Mouse (Mus musculus) heart, postnatal 25 days (tissue): ENCODE data around the gene Tysnd1. TPM values are rescaled to one million over a fixed set of nuclear protein-coding genes. Genes with fewer than 3 reads are reported as not detected.

ENCODE experiments used
- DNase-seq: peaks from one replicate; pipeline ENCODE4 v3.0.0; 2022; ENCODE audit warnings: low spot score
- intact Hi-C: fragments of 180-260 bp; cut with DNase I; formaldehyde crosslinking; loops from one replicate; pipeline ENCODE4 v1.15.1; 2025
- total RNA-seq, 2 experiments: library from RNA; stranded (reverse); gene quantifications; 2 replicates each; pipeline ENCODE4 v1.2.3; 2021

Tysnd1 gene
- total RNA-seq, 2 experiments from 2014 or later, result 22.5 to 22.9 TPM

GRCm38 (mm10) chr10:61730171-61730570 lies 34.9 kb downstream of the Tysnd1 start:
- intact Hi-C loops, result no loop called here
- no peak for DNase-seq

GRCm38 (mm10) chr10:61734377-61734776 lies 39.1 kb downstream of the Tysnd1 start:
- intact Hi-C loops, result no loop called here
- no peak for DNase-seq

- DNase-seq, result no peak
- intact Hi-C loops, result no loop called here
Measured at GRCm38 (mm10) chr10:61736671-61737078, 41.4 kb downstream of the Tysnd1 start.

GRCm38 (mm10) chr10:61737537-61737936 lies 42.2 kb downstream of the Tysnd1 start:
- no peak for DNase-seq
- intact Hi-C loops, result no loop called here

- no peak for DNase-seq
- intact Hi-C loops, result no loop called here
Measured at GRCm38 (mm10) chr10:61738126-61738525, 42.8 kb downstream of the Tysnd1 start.

- no peak for DNase-seq
- intact Hi-C loops, result no loop called here
Measured at GRCm38 (mm10) chr10:61741306-61741705, 46.0 kb downstream of the Tysnd1 start.

GRCm38 (mm10) chr10:61741873-61742272 lies 46.6 kb downstream of the Tysnd1 start:
- DNase-seq, result no peak
- intact Hi-C loops, result no loop called here

- no peak for DNase-seq
- intact Hi-C loops, result no loop called here
Measured at GRCm38 (mm10) chr10:61742336-61742735, 47.0 kb downstream of the Tysnd1 start.

- no peak for DNase-seq
- intact Hi-C loops, result no loop called here
Measured at GRCm38 (mm10) chr10:61745133-61745532, 49.8 kb downstream of the Tysnd1 start.

GRCm38 (mm10) chr10:61747302-61747701 lies 52.0 kb downstream of the Tysnd1 start:
- no peak for DNase-seq
- intact Hi-C loops, result no loop called here

GRCm38 (mm10) chr10:61750014-61750413 lies 54.7 kb downstream of the Tysnd1 start:
- no peak for DNase-seq

GRCm38 (mm10) chr10:61751534-61752219 lies 56.4 kb downstream of the Tysnd1 start:
- intact Hi-C loops, result no loop called here
- no peak for DNase-seq

More at GRCm38 (mm10) chr10:61750014-61750413, 54.7 kb downstream of the Tysnd1 start:
- intact Hi-C loops, result no loop called here

Other genes starting within 250 kb of the Tysnd1 start
- 10 to 100 TPM; 71.4 to 75.2 TPM for gene Eif4ebp2, start 242.9 kb upstream of the Tysnd1 start, total RNA-seq
- 10 to 100 TPM; 30.1 to 31.3 TPM for gene Lrrc20, start 219.7 kb upstream of the Tysnd1 start, total RNA-seq
- not detected for gene Npffr1, start 100.0 kb upstream of the Tysnd1 start, total RNA-seq
- 10 to 100 TPM; 63.9 to 70.1 TPM for gene Ppa1, start 47.0 kb upstream of the Tysnd1 start, total RNA-seq
- gene Sar1a, start 15.2 kb upstream of the Tysnd1 start, total RNA-seq, result 100 to 1,000 TPM; 142 to 152 TPM
- 10 to 100 TPM; 31.3 to 31.6 TPM for gene Aifm2, start 19.7 kb downstream of the Tysnd1 start, total RNA-seq
- 1 to 10 TPM; 4.6 to 5.5 TPM for gene H2afy2, start 88.6 kb downstream of the Tysnd1 start, total RNA-seq